Mouse (Mus musculus): ENCODE measurements around the gene Padi4.

- TF ChIP-seq MAFK (IDR thresholded peaks at IDR 0.05; ENCODE audit: insufficient read depth, low read depth, low read length) (no peak), CHD2 (IDR thresholded peaks at IDR 0.05; ENCODE audit: low read depth, low read length) (no peak)
Observed at GRCm38 (mm10) chr4:140701716-140702561, 72.1 kb downstream of the Padi4 start.
